Mouse (Mus musculus) forebrain, embryonic 12.5 days (tissue): ENCODE measurements around the gene Zfp944. TPM values are rescaled to one million over a fixed set of nuclear protein-coding genes. Genes with fewer than 3 reads are reported as not detected.
"Not testable (repeated sequence)": the region's sequence is repeated elsewhere in the genome, so short reads cannot be mapped to it uniquely, and the experiment has no call there.

Source experiments
- ATAC-seq: fragments of 200-750 bp; cut with Nextera tagmentation; 2 replicates; pipeline ENCODE4 v1.8.0; 2017; ENCODE audit warnings: moderate TSS enrichment; ENCODE audit not compliant: low FRiP score
- H3K27ac ChIP-seq: fragments of 300-500 bp; sonication (generic); 2 replicates; pipeline ENCODE4 v1.5.1; 2016; ENCODE audit warnings: mild to moderate bottlenecking
- H3K27me3 ChIP-seq: fragments of 300-500 bp; sonication (generic); 2 replicates; pipeline ENCODE4 v1.6.1; 2016; ENCODE audit warnings: mild to moderate bottlenecking
- H3K36me3 ChIP-seq: fragments of 300-500 bp; sonication (generic); replicated peaks from 2 replicates; pipeline ENCODE4 v1.6.1; 2016; ENCODE audit warnings: mild to moderate bottlenecking
- H3K4me1 ChIP-seq: fragments of 300-500 bp; sonication (generic); 2 replicates; pipeline ENCODE4 v1.6.1; 2016
- H3K4me2 ChIP-seq: fragments of 300-500 bp; sonication (generic); 2 replicates; pipeline ENCODE4 v1.6.1; 2016; ENCODE audit warnings: mild to moderate bottlenecking, moderate library complexity
- H3K4me3 ChIP-seq: fragments of 300-500 bp; sonication (generic); replicated peaks from 2 replicates; pipeline ENCODE4 v1.5.1; 2016; ENCODE audit warnings: mild to moderate bottlenecking
- H3K9ac ChIP-seq: fragments of 300-500 bp; sonication (generic); 2 replicates; pipeline ENCODE4 v1.6.1; 2016; ENCODE audit warnings: mild to moderate bottlenecking
- H3K9me3 ChIP-seq: fragments of 300-500 bp; sonication (generic); 2 replicates; pipeline ENCODE4 v1.6.1; 2016
- WGBS: fragments of 180-500 bp; shearing (Covaris S2); methylation state at CpG from one replicate; pipeline ENCODE4 v1.1.7; 2016; 5-methylcytosine and 5-hydroxymethylcytosine counted together
- polyA plus RNA-seq: library from polyadenylated mRNA; unstranded; fragments of >200 nt; fragmentation: Nextera tagmentation; extraction: Ambion mirVana; gene quantifications from 2 replicates; pipeline ENCODE4 v1.2.1, GENCODE M21; 2016

The Zfp944 gene
- 17.0 TPM in 2 replicates for polyA plus RNA-seq

- under 1% methylated on average over 27 of the region's 43 CpGs for WGBS
- ATAC-seq: peak; percentile 98
- H3K27ac ChIP-seq: peak within 1 kb of the TSS; percentile 70
Measured at GRCm38 (mm10) chr17:22361101-22361781, at the start of gene Zfp944, which contains the start of gene Zfp758. Zfp944 (minus strand) TSS chr17:22361400. Zfp758 (plus strand) TSS chr17:22361453.

GRCm38 (mm10) chr17:22410756-22411155 is 49.6 kb upstream of the Zfp944 start:
- H3K4me2 ChIP-seq: no peak overlapping the region
- H3K9me3 ChIP-seq: no peaks in the 10 kb centered on the region
- H3K36me3 ChIP-seq: no peaks in the 10 kb centered on the region
- H3K9ac ChIP-seq: no peak overlapping the region
- no peak overlapping the region for H3K4me3 ChIP-seq
- ATAC-seq: no peak
- H3K27ac ChIP-seq: no peak overlapping the region
- H3K27me3 ChIP-seq: no peaks in the 10 kb centered on the region
- 84% methylated on average over 2 of the region's 2 CpGs for WGBS
- no peaks in the 10 kb centered on the region for H3K4me1 ChIP-seq

More at GRCm38 (mm10) chr17:22361101-22361781, at the start of gene Zfp944, which contains the start of gene Zfp758:
- H3K27me3 ChIP-seq, H3K9me3 ChIP-seq: not testable (repeated sequence)
- Histone ChIP-seq H3K4me3 (peak within 1 kb of the TSS; percentile 57), H3K9ac (peak within 1 kb of the TSS; percentile 68), H3K4me2 (peak within 1 kb of the TSS; percentile 63), H3K4me1 (peaks cover 15% of the 10 kb centered on the region), H3K36me3 (peaks cover 16% of the 10 kb centered on the region)

- H3K36me3 ChIP-seq: peaks cover 10% of the 10 kb centered on the region
- ATAC-seq: no peak
- H3K4me2 ChIP-seq: no peak overlapping the region
- peaks cover 15% of the 10 kb centered on the region for H3K4me1 ChIP-seq
- H3K4me3 ChIP-seq: no peak overlapping the region
- H3K27ac ChIP-seq: no peak overlapping the region
- WGBS: 95% methylated on average over 3 of the region's 3 CpGs
- no peaks in the 10 kb centered on the region for H3K27me3 ChIP-seq
- H3K9me3 ChIP-seq: peaks cover 17% of the 10 kb centered on the region
- H3K9ac ChIP-seq: no peak overlapping the region
Measured at GRCm38 (mm10) chr17:22363895-22364294, 2.7 kb upstream of the Zfp944 start.

- Histone ChIP-seq H3K27me3 (no peaks in the 10 kb centered on the region), H3K27ac (no peak overlapping the region), H3K4me2 (peak overlapping the region; percentile 56), H3K9ac (peak overlapping the region; percentile 47), H3K4me3 (peak overlapping the region; percentile 57), H3K4me1 (peaks cover 15% of the 10 kb centered on the region), H3K9me3 (0 out of 2 replicates have a peak, but pooled peaks cover 7% of the 10 kb centered on the region), H3K36me3 (peaks cover 19% of the 10 kb centered on the region)
- 27% methylated on average over 5 of the region's 5 CpGs for WGBS
- ATAC-seq: no peak
Measured at GRCm38 (mm10) chr17:22360572-22360971, 628 bp downstream of the Zfp944 start.

GRCm38 (mm10) chr17:22352794-22353193 is 8.4 kb downstream of the Zfp944 start:
- Histone ChIP-seq H3K27ac (no peak overlapping the region), H3K4me1 (no peaks in the 10 kb centered on the region), H3K36me3 (peaks cover 17% of the 10 kb centered on the region), H3K9me3 (no peaks in the 10 kb centered on the region), H3K9ac (no peak overlapping the region), H3K4me2 (no peak overlapping the region), H3K4me3 (no peak overlapping the region), H3K27me3 (no peaks in the 10 kb centered on the region)
- ATAC-seq: no peak

- not testable (repeated sequence) for H3K36me3 ChIP-seq, H3K27ac ChIP-seq, ATAC-seq, H3K9me3 ChIP-seq, H3K27me3 ChIP-seq, H3K4me1 ChIP-seq
- Histone ChIP-seq H3K4me3 (peak overlapping the region; percentile 57), H3K4me2 (peak overlapping the region; percentile 50), H3K9ac (peak overlapping the region; percentile 49; the same call in 1 of the 2 replicates)
- WGBS: 23% methylated on average over 2 of the region's 2 CpGs
Measured at GRCm38 (mm10) chr17:22315247-22315646, 46.0 kb downstream of the Zfp944 start.

- peak within 1 kb of the TSS; percentile 65 for H3K9ac ChIP-seq
- H3K36me3 ChIP-seq, H3K9me3 ChIP-seq, H3K27me3 ChIP-seq, H3K4me1 ChIP-seq: not testable (repeated sequence)
- under 1% methylated on average over 20 of the region's 20 CpGs for WGBS
- peak; percentile 99 for ATAC-seq
- H3K4me3 ChIP-seq: peak within 1 kb of the TSS; percentile 57
- peak within 1 kb of the TSS; percentile 68 for H3K27ac ChIP-seq
- H3K4me2 ChIP-seq: peak within 1 kb of the TSS; percentile 50
Measured at GRCm38 (mm10) chr17:22314730-22315226, 46.4 kb downstream of the Zfp944 start, which contains the start of gene CT030661.1. CT030661.1 (minus strand) TSS chr17:22314837.

GRCm38 (mm10) chr17:22314219-22314618 is 47.0 kb downstream of the Zfp944 start:
- Histone ChIP-seq H3K4me2 (peak overlapping the region; percentile 50), H3K4me3 (peak overlapping the region; percentile 57), H3K9ac (peak overlapping the region; percentile 65)
- not testable (repeated sequence) for H3K9me3 ChIP-seq, H3K36me3 ChIP-seq, H3K4me1 ChIP-seq, H3K27me3 ChIP-seq, H3K27ac ChIP-seq
- peak; percentile 75 for ATAC-seq
- 0% methylated on average over 3 of the region's 3 CpGs for WGBS

Other genes starting within 250 kb of the Zfp944 start
- gene Zfp947, start 195.2 kb downstream of the Zfp944 start, polyA plus RNA-seq: 1.7 and 1.8 TPM in 2 replicates
- 3.4 and 3.7 TPM in 2 replicates for gene Zfp994, start 135.8 kb downstream of the Zfp944 start, polyA plus RNA-seq
- gene CT030661.1, start 46.6 kb downstream of the Zfp944 start, polyA plus RNA-seq: 11.7 and 12.0 TPM in 2 replicates
- gene Zfp758, start 53 bp upstream of the Zfp944 start, polyA plus RNA-seq: 10.0 and 10.1 TPM in 2 replicates
- 33.2 and 34.0 TPM in 2 replicates for gene Zfp946, start 62.8 kb upstream of the Zfp944 start, polyA plus RNA-seq
- gene Vmn2r111, start 212.1 kb upstream of the Zfp944 start, polyA plus RNA-seq: not detected in 2 replicates
- not detected in 2 replicates for gene Vmn2r112, start 239.6 kb upstream of the Zfp944 start, polyA plus RNA-seq